Mouse (Mus musculus) monocyte, adult 59 days (primary cell): Measurements from ENCODE around the gene Myocd. TPM values are rescaled to one million over a fixed set of nuclear protein-coding genes. Genes with fewer than 3 reads are reported as not detected.

Experiments
- total RNA-seq, 2 experiments: library from RNA; stranded (reverse); gene quantifications; one replicate each; pipeline ENCODE4 v1.2.4; 2023

Gene Myocd
- total RNA-seq, result not detected

DNA sequence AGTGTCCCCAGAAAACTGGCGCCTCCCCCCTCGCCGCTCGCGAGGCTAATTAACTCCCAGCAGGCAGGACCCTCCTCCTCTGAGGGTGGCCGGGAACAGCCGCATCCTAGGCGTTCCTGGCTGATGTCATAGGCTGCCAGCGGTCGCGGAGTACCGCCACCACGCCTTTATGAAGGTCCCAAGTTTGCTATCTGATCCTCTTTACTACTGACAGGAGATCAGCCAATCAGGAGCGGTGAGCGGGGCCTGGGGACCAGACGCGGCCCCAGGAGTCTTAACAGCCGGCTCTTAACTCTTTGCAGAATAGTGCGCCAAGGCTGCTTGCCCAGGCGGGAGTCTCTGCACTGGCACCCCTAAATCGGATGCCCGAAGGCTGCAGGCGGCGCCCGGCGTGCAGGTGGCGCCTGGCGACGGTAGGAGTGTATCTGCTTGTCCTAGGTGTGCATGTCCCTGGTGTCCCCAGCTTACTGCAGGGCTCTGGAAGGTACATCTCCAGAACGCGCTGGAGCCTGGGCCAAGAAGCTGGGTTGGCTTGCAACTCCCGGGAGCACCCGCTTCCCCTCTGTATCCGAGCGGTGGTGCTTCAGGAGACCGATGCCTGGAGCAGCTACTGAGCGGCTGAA lies at the start of gene Myocd:
TSS of gene Myocd (minus strand) at position 139 of the 623 bp plus-strand sequence.

DNA sequence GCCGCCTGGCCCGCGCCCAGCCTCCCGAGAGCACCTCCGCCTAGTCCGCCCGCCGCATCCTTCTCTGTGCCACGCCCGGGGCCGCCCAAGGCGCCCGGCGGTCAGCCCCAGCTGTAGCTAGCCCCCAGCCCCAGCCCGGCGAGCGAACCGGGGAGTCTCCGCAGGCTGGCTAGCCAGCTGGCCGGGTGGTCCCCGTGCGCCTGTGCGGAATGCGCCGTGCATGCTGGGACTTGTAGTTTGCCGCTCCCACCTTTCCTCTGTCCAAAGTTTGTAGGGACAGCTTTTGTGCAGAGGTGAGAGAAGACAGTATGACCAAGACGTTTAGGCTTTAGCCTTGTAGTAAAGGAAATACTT lies 107.0 kb downstream of the Myocd start, which contains the start of gene Arhgap44:
TSS of gene Arhgap44 (minus strand) at position 195 of the 354 bp plus-strand sequence.

DNA sequence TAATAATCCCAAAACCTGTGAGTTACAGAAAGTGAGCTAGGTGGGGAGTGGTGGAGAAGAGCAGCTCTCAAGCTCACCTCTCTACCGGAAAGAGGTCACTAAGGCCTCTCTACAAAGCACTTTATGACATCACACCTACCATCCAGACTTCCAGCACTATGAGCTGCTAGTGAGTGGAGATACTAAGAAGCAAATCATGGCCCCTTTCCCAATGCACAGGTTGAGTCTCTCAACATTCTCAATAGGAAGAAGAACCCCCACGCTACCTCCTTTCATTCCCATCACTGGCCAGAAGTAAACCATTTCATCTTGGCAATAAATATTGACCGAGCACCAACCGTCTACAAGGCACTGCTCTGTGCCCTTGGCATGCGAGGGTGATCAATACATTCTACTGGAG lies 110.0 kb downstream of the Myocd start, which contains the start of gene 1700086D15Rik:
TSS of gene 1700086D15Rik (minus strand) at position 101 of the 400 bp plus-strand sequence.

Other genes starting within 250 kb of the Myocd start
- gene 1700086D15Rik, start 110.1 kb downstream of the Myocd start, total RNA-seq, result not detected
- gene Arhgap44, start 107.0 kb downstream of the Myocd start, total RNA-seq, result not detected